Mouse (Mus musculus): ENCODE measurements around the gene Tfb2m.

GRCm38 (mm10) chr1:179581422-179581821 lies 35.4 kb upstream of the Tfb2m start:
- TF ChIP-seq POLR2A (IDR thresholded peaks at IDR 0.05; ENCODE audit: borderline replicate concordance, extremely low read depth, insufficient read depth, insufficient read length, poor library complexity, severe bottlenecking) = no peak
- no peak for TF ChIP-seq CTCF (IDR thresholded peaks at IDR 0.05; ENCODE audit: borderline replicate concordance, extremely low read depth, insufficient read depth, insufficient read length)

Data from brain, embryonic 14.5 days (tissue).